Mouse (Mus musculus) ES-E14 (cell line): ENCODE results near the gene Derl3. TPM values are rescaled to one million over a fixed set of nuclear protein-coding genes. Genes with fewer than 3 reads are reported as not detected.
A peak's percentile ranks its signal among the peaks of the same experiment; 100 is the strongest.
"Not testable (repeated sequence)": the region's sequence is repeated elsewhere in the genome, so short reads cannot be mapped to it uniquely, and the experiment has no call there.

ENCODE experiments used
- DNase-seq: peaks from one replicate; pipeline ENCODE4 v3.0.0-alpha.2; 2013; ENCODE audit warnings: low read depth, low spot score
- H3K27ac ChIP-seq: 2 replicates; pipeline ENCODE4 v1.5.1; 2012; ENCODE audit warnings: low read depth, mild to moderate bottlenecking, low read length, moderate library complexity, mixed read lengths; ENCODE audit not compliant: poor library complexity, insufficient read depth, severe bottlenecking
- H3K36me3 ChIP-seq: 2 replicates; pipeline ENCODE4 v1.6.1; 2012; ENCODE audit warnings: mild to moderate bottlenecking, low read length, moderate library complexity, mixed read lengths; ENCODE audit not compliant: control insufficient read depth, poor library complexity, insufficient read depth, severe bottlenecking
- H3K4me1 ChIP-seq, 2 experiments: fragments of 150-350 bp in 1 of 2; sonication (generic) in 1 of 2; 2 replicates each; pipeline ENCODE4 v1.6.1; 2012; ENCODE audit warnings: low read length in 2 of 2, mild to moderate bottlenecking in 1 of 2, mixed read lengths in 1 of 2; ENCODE audit not compliant: control insufficient read depth in 2 of 2, insufficient read depth in 2 of 2, poor library complexity in 1 of 2
- H3K4me3 ChIP-seq, 2 experiments: fragments of 150-350 bp in 1 of 2; sonication (generic) in 1 of 2; 2 replicates each; pipeline ENCODE4 v1.5.1; 2012; ENCODE audit warnings: low read length in 2 of 2, low read depth in 1 of 2, mild to moderate bottlenecking in 1 of 2, mixed read lengths in 1 of 2; ENCODE audit not compliant: insufficient read depth in 1 of 2, poor library complexity in 1 of 2, severe bottlenecking in 1 of 2
- H3K9ac ChIP-seq: 2 replicates; pipeline ENCODE4 v1.6.1; 2012; ENCODE audit warnings: low read depth, mild to moderate bottlenecking, low read length, mixed read lengths; ENCODE audit not compliant: poor library complexity, insufficient read depth, severe bottlenecking
- H3K9me3 ChIP-seq: fragments of 150-350 bp; sonication (generic); 2 replicates; pipeline ENCODE4 v1.6.1; 2012; ENCODE audit warnings: low read depth, mild to moderate bottlenecking, low read length; ENCODE audit not compliant: control insufficient read depth, insufficient read depth
- CHD2 ChIP-seq: IDR thresholded peaks from 2 replicates; pipeline ENCODE4 v1.6.1; 2014; ENCODE audit warnings: mild to moderate bottlenecking, low read depth, low read length, inconsistent platforms
- HCFC1 ChIP-seq: IDR thresholded peaks from 2 replicates; pipeline ENCODE4 v1.6.1; 2012; ENCODE audit warnings: low read length, inconsistent platforms, borderline replicate concordance; ENCODE audit not compliant: insufficient read depth
- MAFK ChIP-seq: IDR thresholded peaks from 2 replicates; pipeline ENCODE4 v1.6.1; 2014; ENCODE audit warnings: mild to moderate bottlenecking, low read depth, low read length, inconsistent platforms; ENCODE audit not compliant: insufficient read depth
- ZC3H11A ChIP-seq: IDR thresholded peaks from 2 replicates; pipeline ENCODE4 v1.6.1; 2012; ENCODE audit warnings: low read depth, mild to moderate bottlenecking, inconsistent platforms, low read length, borderline replicate concordance
- ZNF384 ChIP-seq: IDR thresholded peaks from 2 replicates; pipeline ENCODE4 v1.6.1; 2012; ENCODE audit warnings: low read depth, low read length, inconsistent platforms
- in situ Hi-C, 2 experiments: fragments of 600-800 bp; cut with MboI; formaldehyde crosslinking; loops; one replicate each; pipeline ENCODE4 v1.15.1; 2025; ENCODE audit warnings: low sequenced_read_pairs in 2 of 2, inconsistent platforms in 1 of 2; ENCODE audit not compliant: unreplicated experiment in 2 of 2
- total RNA-seq: library from RNA; depleted of rRNA; stranded (reverse); fragments of 300-350 nt; gene quantifications from 2 replicates; pipeline ENCODE4 v1.2.3, GENCODE M21; 2012; rRNA removed

Gene Derl3
- 19.9 and 28.1 TPM in 2 replicates for total RNA-seq

- Histone ChIP-seq H3K27ac (peak within 1 kb of the TSS; percentile 41; the same call in 1 of the 2 replicates), H3K36me3 (peaks cover 27% of the 10 kb centered on the region), H3K9me3 (no peaks in the 10 kb centered on the region), H3K4me3 (peak within 1 kb of the TSS; percentile 60 to 82), H3K9ac (peak within 1 kb of the TSS; percentile 80), H3K4me1 (peaks cover 2 to 16% of the 10 kb centered on the region in 2 experiments)
- in situ Hi-C loops: no loop called here
- TF ChIP-seq CHD2 (peak; percentile 83), MAFK (no peak)
- peak; percentile 99 for DNase-seq
Observed at GRCm38 (mm10) chr10:75893089-75893750, at the start of gene Derl3. TSS of gene Derl3 (plus strand) at chr10:75893413.

GRCm38 (mm10) chr10:75843898-75844297 is 49.3 kb upstream of the Derl3 start:
- peaks cover 3 to 20% of the 10 kb centered on the region in 2 experiments; a peak in 3 of 4 replicates for H3K4me1 ChIP-seq
- H3K9ac ChIP-seq, H3K27ac ChIP-seq, H3K9me3 ChIP-seq, DNase-seq, H3K36me3 ChIP-seq, H3K4me3 ChIP-seq, in situ Hi-C loops: not testable (repeated sequence)

GRCm38 (mm10) chr10:75844800-75845199 is 48.4 kb upstream of the Derl3 start:
- Histone ChIP-seq H3K27ac (no peak overlapping the region), H3K9me3 (no peaks in the 10 kb centered on the region), H3K9ac (no peak overlapping the region), H3K4me1 (peaks cover 3 to 24% of the 10 kb centered on the region in 2 experiments; a peak in 3 of 4 replicates), H3K4me3 (no peak overlapping the region), H3K36me3 (no peaks in the 10 kb centered on the region)
- no peak for TF ChIP-seq HCFC1
- TF ChIP-seq ZNF384: no peak
- TF ChIP-seq ZC3H11A: no peak
- no peak for TF ChIP-seq CHD2
- no peak for TF ChIP-seq MAFK
- no peak for DNase-seq
- in situ Hi-C loops: no loop called here

- Histone ChIP-seq H3K4me1 (peaks cover 3 to 28% of the 10 kb centered on the region in 2 experiments; a peak in 3 of 4 replicates), H3K27ac (no peak overlapping the region), H3K36me3 (no peaks in the 10 kb centered on the region), H3K4me3 (no peak overlapping the region), H3K9me3 (no peaks in the 10 kb centered on the region), H3K9ac (no peak overlapping the region)
- TF ChIP-seq MAFK (no peak), ZC3H11A (no peak), HCFC1 (no peak), CHD2 (no peak), ZNF384 (no peak)
- in situ Hi-C loops: no loop called here
- no peak for DNase-seq
Observed at GRCm38 (mm10) chr10:75845306-75845930, 47.8 kb upstream of the Derl3 start.

- H3K9me3 ChIP-seq: no peaks in the 10 kb centered on the region
- in situ Hi-C loops: no loop called here
- H3K36me3 ChIP-seq: no peaks in the 10 kb centered on the region
- no peak for DNase-seq
- peaks cover 5 to 44% of the 10 kb centered on the region in 2 experiments for H3K4me1 ChIP-seq
- peak overlapping the region; percentile 8; the same call in 1 of the 2 replicates for H3K27ac ChIP-seq
- H3K9ac ChIP-seq: no peak overlapping the region
- TF ChIP-seq ZC3H11A (no peak), CHD2 (no peak), HCFC1 (no peak), MAFK (no peak), ZNF384 (no peak)
- H3K4me3 ChIP-seq: no peak overlapping the region
Observed at GRCm38 (mm10) chr10:75848382-75848781, 44.8 kb upstream of the Derl3 start.
